Mouse (Mus musculus): ENCODE results near the gene Tbl3. TPM values are rescaled to one million over a fixed set of nuclear protein-coding genes. Genes with fewer than 3 reads are reported as not detected.

The Tbl3 gene
- polyA plus RNA-seq, 1 experiment from 2014 or later: 71.4 TPM

GRCm38 (mm10) chr17:24705821-24706220, 1.6 kb downstream of the Tbl3 start:
- no peaks in the 10 kb centered on the region for H3K27me3 ChIP-seq (replicated peaks)
- H3K9me3 ChIP-seq: no peaks in the 10 kb centered on the region
- no peak overlapping the region for H3K4me2 ChIP-seq
- 93% methylated on average over 3 of the region's 3 CpGs for WGBS
- no peak for ATAC-seq (replicated peaks)
- H3K9ac ChIP-seq: no peak overlapping the region
- no peak overlapping the region for H3K27ac ChIP-seq
- H3K36me3 ChIP-seq (replicated peaks): peaks cover 33% of the 10 kb centered on the region; the same call in 1 of the 2 replicates
- peaks cover 20% of the 10 kb centered on the region for H3K4me1 ChIP-seq
- no peak overlapping the region for H3K4me3 ChIP-seq

GRCm38 (mm10) chr17:24701251-24701650, 6.2 kb downstream of the Tbl3 start:
- no peak overlapping the region for H3K27ac ChIP-seq
- 93% methylated on average over 9 of the region's 9 CpGs for WGBS
- H3K4me3 ChIP-seq: no peak overlapping the region
- no peaks in the 10 kb centered on the region for H3K9me3 ChIP-seq
- H3K4me2 ChIP-seq: no peak overlapping the region
- ATAC-seq (replicated peaks): no peak
- peaks cover 3% of the 10 kb centered on the region; the same call in 1 of the 2 replicates for H3K27me3 ChIP-seq (replicated peaks)
- H3K4me1 ChIP-seq: peaks cover 14% of the 10 kb centered on the region
- H3K36me3 ChIP-seq (replicated peaks): peaks cover 42% of the 10 kb centered on the region; the same call in 1 of the 2 replicates
- H3K9ac ChIP-seq: no peak overlapping the region; the same call in 1 of the 2 replicates

- no peak for ATAC-seq (replicated peaks)
- peaks cover 37% of the 10 kb centered on the region; the same call in 1 of the 2 replicates for H3K36me3 ChIP-seq (replicated peaks)
These were observed 8.0 kb downstream of the Tbl3 start for GRCm38 (mm10) chr17:24699473-24699872.

GRCm38 (mm10) chr17:24698715-24699114, 8.7 kb downstream of the Tbl3 start:
- no peak overlapping the region for H3K4me3 ChIP-seq
- H3K9ac ChIP-seq: no peak overlapping the region
- peaks cover 29% of the 10 kb centered on the region; the same call in 1 of the 2 replicates for H3K36me3 ChIP-seq (replicated peaks)
- ATAC-seq (replicated peaks): no peak
- no peak overlapping the region for H3K27ac ChIP-seq
- 70% methylated on average over 9 of the region's 9 CpGs for WGBS
- peaks cover 3% of the 10 kb centered on the region; the same call in 1 of the 2 replicates for H3K27me3 ChIP-seq (replicated peaks)
- no peaks in the 10 kb centered on the region for H3K9me3 ChIP-seq
- no peak overlapping the region for H3K4me2 ChIP-seq
- H3K4me1 ChIP-seq: peaks cover 21% of the 10 kb centered on the region

More at GRCm38 (mm10) chr17:24699473-24699872, 8.0 kb downstream of the Tbl3 start:
- H3K27ac ChIP-seq: no peak overlapping the region
- H3K9me3 ChIP-seq: no peaks in the 10 kb centered on the region
- WGBS: 78% methylated on average over 2 of the region's 2 CpGs
- no peak overlapping the region for H3K4me2 ChIP-seq
- H3K4me1 ChIP-seq: peaks cover 17% of the 10 kb centered on the region
- peaks cover 3% of the 10 kb centered on the region; the same call in 1 of the 2 replicates for H3K27me3 ChIP-seq (replicated peaks)
- no peak overlapping the region for H3K9ac ChIP-seq
- no peak overlapping the region for H3K4me3 ChIP-seq

GRCm38 (mm10) chr17:24697985-24698384, 9.5 kb downstream of the Tbl3 start:
- Histone ChIP-seq H3K27ac (no peak overlapping the region), H3K4me2 (no peak overlapping the region), H3K36me3 (replicated peaks) (peaks cover 28% of the 10 kb centered on the region; the same call in 1 of the 2 replicates), H3K4me3 (no peak overlapping the region), H3K4me1 (peaks cover 21% of the 10 kb centered on the region), H3K9ac (no peak overlapping the region), H3K9me3 (no peaks in the 10 kb centered on the region), H3K27me3 (replicated peaks) (peaks cover 3% of the 10 kb centered on the region; the same call in 1 of the 2 replicates)
- WGBS: 16% methylated on average over 5 of the region's 5 CpGs
- ATAC-seq (replicated peaks): no peak

- under 1% methylated on average over 73 of the region's 76 CpGs for WGBS
- peaks cover 3% of the 10 kb centered on the region; the same call in 1 of the 2 replicates for H3K27me3 ChIP-seq (replicated peaks)
- H3K4me1 ChIP-seq: peaks cover 23% of the 10 kb centered on the region
These were observed 11.3 kb downstream of the Tbl3 start, which contains the start of the genes Gfer and Noxo1 for GRCm38 (mm10) chr17:24696011-24696697. Gene Gfer, minus strand, starts transcription at chr17:24696156. Gene Noxo1, plus strand, starts transcription at chr17:24696234.

GRCm38 (mm10) chr17:24695326-24696010, 12.0 kb downstream of the Tbl3 start:
- H3K36me3 ChIP-seq (replicated peaks): peaks cover 10% of the 10 kb centered on the region
- peak overlapping the region; percentile 81 for H3K9ac ChIP-seq
- no peaks in the 10 kb centered on the region for H3K9me3 ChIP-seq
- WGBS: 6% methylated on average over 45 of the region's 51 CpGs
- no peak; the same call in 1 of the 2 replicates for ATAC-seq (replicated peaks)
- H3K27ac ChIP-seq: peak overlapping the region; percentile 91
- H3K4me1 ChIP-seq: peaks cover 30% of the 10 kb centered on the region
- peak overlapping the region; percentile 58 for H3K4me2 ChIP-seq
- peaks cover 3% of the 10 kb centered on the region; the same call in 1 of the 2 replicates for H3K27me3 ChIP-seq (replicated peaks)
- peak overlapping the region; percentile 79 for H3K4me3 ChIP-seq

More at GRCm38 (mm10) chr17:24696011-24696697, 11.3 kb downstream of the Tbl3 start, which contains the start of the genes Gfer and Noxo1:
- H3K9ac ChIP-seq: peak within 1 kb of the TSS; percentile 81
- peak within 1 kb of the TSS; percentile 58 for H3K4me2 ChIP-seq
- H3K4me3 ChIP-seq: peak within 1 kb of the TSS; percentile 79
- H3K36me3 ChIP-seq (replicated peaks): peaks cover 17% of the 10 kb centered on the region
- ATAC-seq (replicated peaks): peak; percentile 90
- H3K27ac ChIP-seq: peak within 1 kb of the TSS; percentile 91
- no peaks in the 10 kb centered on the region for H3K9me3 ChIP-seq

- peaks cover 52% of the 10 kb centered on the region for H3K4me1 ChIP-seq
These were observed 15.1 kb downstream of the Tbl3 start for GRCm38 (mm10) chr17:24692385-24692784.

GRCm38 (mm10) chr17:24689251-24690081, 18.0 kb downstream of the Tbl3 start, which contains the start of gene Syngr3:
Gene Syngr3, minus strand, starts transcription at chr17:24689955.
- Histone ChIP-seq H3K27ac (peak within 1 kb of the TSS; percentile 91), H3K36me3 (replicated peaks) (peaks cover 4% of the 10 kb centered on the region; the same call in 1 of the 2 replicates), H3K9ac (peak within 1 kb of the TSS; percentile 94), H3K4me1 (peaks cover 39% of the 10 kb centered on the region), H3K9me3 (no peaks in the 10 kb centered on the region), H3K4me2 (peak within 1 kb of the TSS; percentile 63), H3K4me3 (peak within 1 kb of the TSS; percentile 81), H3K27me3 (replicated peaks) (peaks cover 7% of the 10 kb centered on the region)
- under 1% methylated on average over 55 of the region's 55 CpGs for WGBS
- peak; percentile 71 for ATAC-seq (replicated peaks)

More at GRCm38 (mm10) chr17:24692385-24692784, 15.1 kb downstream of the Tbl3 start:
- Histone ChIP-seq H3K9ac (no peak overlapping the region), H3K9me3 (no peaks in the 10 kb centered on the region), H3K27ac (no peak overlapping the region), H3K27me3 (replicated peaks) (peaks cover 7% of the 10 kb centered on the region), H3K4me3 (no peak overlapping the region), H3K4me2 (no peak overlapping the region), H3K36me3 (replicated peaks) (peaks cover 4% of the 10 kb centered on the region; the same call in 1 of the 2 replicates)
- 86% methylated on average over 5 of the region's 5 CpGs for WGBS
- ATAC-seq (replicated peaks): no peak

GRCm38 (mm10) chr17:24687599-24687998, 19.9 kb downstream of the Tbl3 start:
- peak overlapping the region; percentile 81 for H3K4me3 ChIP-seq
- no peak overlapping the region for H3K27ac ChIP-seq
- H3K4me1 ChIP-seq: peaks cover 35% of the 10 kb centered on the region
- peaks cover 2% of the 10 kb centered on the region; the same call in 1 of the 2 replicates for H3K36me3 ChIP-seq (replicated peaks)
- peak overlapping the region; percentile 63 for H3K4me2 ChIP-seq
- H3K27me3 ChIP-seq (replicated peaks): peaks cover 7% of the 10 kb centered on the region
- H3K9ac ChIP-seq: peak overlapping the region; percentile 42
- H3K9me3 ChIP-seq: no peaks in the 10 kb centered on the region
- no peak for ATAC-seq (replicated peaks)
- 19% methylated on average over 23 of the region's 23 CpGs for WGBS

- no peak for ATAC-seq (replicated peaks)
- no peaks in the 10 kb centered on the region for H3K36me3 ChIP-seq (replicated peaks)
- 3% methylated on average over 25 of the region's 25 CpGs for WGBS
These were observed 20.3 kb downstream of the Tbl3 start for GRCm38 (mm10) chr17:24687146-24687595.

More at GRCm38 (mm10) chr17:24687146-24687595, 20.3 kb downstream of the Tbl3 start:
- Histone ChIP-seq H3K4me3 (peak overlapping the region; percentile 81), H3K27ac (no peak overlapping the region), H3K4me1 (peaks cover 35% of the 10 kb centered on the region), H3K9me3 (no peaks in the 10 kb centered on the region), H3K9ac (peak overlapping the region; percentile 42), H3K4me2 (peak overlapping the region; percentile 63), H3K27me3 (replicated peaks) (peaks cover 7% of the 10 kb centered on the region)

Measured in midbrain, embryonic 15.5 days (tissue).